In the genomic region with DNA sequence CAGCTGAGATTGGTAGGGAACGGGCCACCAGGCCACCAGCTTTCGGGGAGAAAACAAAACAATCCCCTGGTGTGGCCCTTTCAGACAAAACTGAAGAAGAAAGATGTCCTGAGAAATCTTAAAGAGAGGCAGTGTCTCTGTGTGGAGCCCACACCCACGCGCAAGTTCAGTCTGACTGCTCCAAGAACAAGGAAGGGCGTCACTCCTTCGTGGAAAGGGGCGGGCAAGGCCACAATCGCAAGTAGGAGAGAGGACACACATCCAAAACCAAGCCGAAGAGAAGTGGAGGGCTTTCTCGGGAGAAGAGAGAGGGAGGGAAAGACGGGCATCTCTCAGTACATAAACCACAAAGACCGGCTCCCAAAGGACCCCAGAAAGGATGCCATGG, we compare ENCODE assay signal across 8 mouse cellular contexts. TPM values are rescaled to one million over a fixed set of nuclear protein-coding genes. Genes with fewer than 3 reads are reported as not detected.
DNase-seq lines count a peak whose midpoint lies in the region; ATAC-seq lines count a peak whose summit lies in the region.

No protein-coding gene starts in this region.

- 17% methylated on average over 12 of the region's 12 CpGs for WGBS in kidney, embryonic 15.5 days
- 21% methylated on average over 12 of the region's 12 CpGs for WGBS in embryonic facial prominence, embryonic 13.5 days
- WGBS in lung, embryonic 15.5 days, result 17% methylated on average over 12 of the region's 12 CpGs
- 18% methylated on average over 12 of the region's 12 CpGs for WGBS in stomach, embryonic 16.5 days

- H3K4me3 ChIP-seq in kidney, embryonic 15.5 days (replicated peaks), result peak overlapping the region; percentile 56
- H3K4me3 ChIP-seq in embryonic facial prominence, embryonic 13.5 days, result peak overlapping the region; percentile 57
- peak overlapping the region; percentile 50 for H3K4me3 ChIP-seq in lung, embryonic 15.5 days
- H3K4me3 ChIP-seq in stomach, embryonic 16.5 days (replicated peaks; ENCODE audit: low read length), result peak overlapping the region; percentile 59

- intact Hi-C loops in heart, postnatal 25 days (cut with DNase I), result loop anchor here (2.0 kb wide), 1 partner anchor 62 kb away; no protein-coding TSS in a partner anchor

- H3K27me3 ChIP-seq in kidney, embryonic 15.5 days, result no peaks in the 10 kb centered on the region
- H3K27me3 ChIP-seq in embryonic facial prominence, embryonic 13.5 days, result no peaks in the 10 kb centered on the region
- H3K27me3 ChIP-seq in lung, embryonic 15.5 days, result no peaks in the 10 kb centered on the region
- H3K27me3 ChIP-seq in stomach, embryonic 16.5 days (ENCODE audit: control insufficient read depth, insufficient read depth, low read length), result no peaks in the 10 kb centered on the region

- peak overlapping the region; percentile 92 for H3K4me2 ChIP-seq in kidney, embryonic 15.5 days
- H3K4me2 ChIP-seq in embryonic facial prominence, embryonic 13.5 days, result peak overlapping the region; percentile 93
- H3K4me2 ChIP-seq in lung, embryonic 15.5 days, result peak overlapping the region; percentile 86
- H3K4me2 ChIP-seq in stomach, embryonic 16.5 days (ENCODE audit: low read depth, low read length), result peak overlapping the region; percentile 93

- H3K4me1 ChIP-seq in kidney, embryonic 15.5 days, result peaks cover 63% of the 10 kb centered on the region
- peaks cover 66% of the 10 kb centered on the region for H3K4me1 ChIP-seq in embryonic facial prominence, embryonic 13.5 days
- H3K4me1 ChIP-seq in lung, embryonic 15.5 days, result peaks cover 51% of the 10 kb centered on the region
- H3K4me1 ChIP-seq in stomach, embryonic 16.5 days (ENCODE audit: control insufficient read depth, insufficient read depth, low read length), result peaks cover 42% of the 10 kb centered on the region

- H3K9me3 ChIP-seq in kidney, embryonic 15.5 days (replicated peaks), result 0 out of 2 replicates have a peak, but pooled peaks cover 3% of the 10 kb centered on the region
- no peaks in the 10 kb centered on the region for H3K9me3 ChIP-seq in embryonic facial prominence, embryonic 13.5 days
- no peaks in the 10 kb centered on the region for H3K9me3 ChIP-seq in lung, embryonic 15.5 days
- no peaks in the 10 kb centered on the region for H3K9me3 ChIP-seq in stomach, embryonic 16.5 days (replicated peaks; ENCODE audit: control insufficient read depth, low read length)

- H3K36me3 ChIP-seq in kidney, embryonic 15.5 days, result no peaks in the 10 kb centered on the region
- H3K36me3 ChIP-seq in embryonic facial prominence, embryonic 13.5 days, result no peaks in the 10 kb centered on the region
- no peaks in the 10 kb centered on the region for H3K36me3 ChIP-seq in lung, embryonic 15.5 days
- no peaks in the 10 kb centered on the region for H3K36me3 ChIP-seq in stomach, embryonic 16.5 days (ENCODE audit: control insufficient read depth, insufficient read depth, low read length)

- no peak for DNase-seq in kidney, postnatal 10 days
- DNase-seq in heart, postnatal 25 days (ENCODE audit: low spot score), result peak; percentile 74
- no peak for DNase-seq in layer of hippocampus, postnatal 14 days (ENCODE audit: low spot score in 2 of 2)
- DNase-seq in urinary bladder, postnatal 25 days (ENCODE audit: low spot score), result no peak

- H3K9ac ChIP-seq in kidney, embryonic 15.5 days, result peak overlapping the region; percentile 66
- peak overlapping the region; percentile 86 for H3K9ac ChIP-seq in embryonic facial prominence, embryonic 13.5 days
- peak overlapping the region; percentile 19; the same call in 1 of the 2 replicates for H3K9ac ChIP-seq in lung, embryonic 15.5 days
- peak overlapping the region; percentile 85 for H3K9ac ChIP-seq in stomach, embryonic 16.5 days (ENCODE audit: low read length)

- no peak for ATAC-seq in kidney, embryonic 15.5 days (replicated peaks; ENCODE audit: low FRiP score)
- ATAC-seq in embryonic facial prominence, embryonic 13.5 days (ENCODE audit: insufficient number of reproducible peaks, insufficient read depth, low FRiP score, low TSS enrichment, low read depth), result no peak
- no peak for ATAC-seq in lung, embryonic 15.5 days (ENCODE audit: borderline replicate concordance, extremely low read depth, low FRiP score, low TSS enrichment)
- no peak for ATAC-seq in stomach, embryonic 16.5 days (ENCODE audit: insufficient read depth, low FRiP score)

- peak overlapping the region; percentile 97 for H3K27ac ChIP-seq in kidney, embryonic 15.5 days
- peak overlapping the region; percentile 100 for H3K27ac ChIP-seq in embryonic facial prominence, embryonic 13.5 days
- peak overlapping the region; percentile 94 for H3K27ac ChIP-seq in lung, embryonic 15.5 days
- H3K27ac ChIP-seq in stomach, embryonic 16.5 days (ENCODE audit: low read length), result peak overlapping the region; percentile 99

RNA-seq across cellular contexts. Expression of gene Atp23, which starts 27.7 kb away (rescaled TPM):
- polyA plus RNA-seq in kidney, embryonic 15.5 days (2015; fragmentation: Nextera tagmentation; extraction: Ambion mirVana), result 18.3 and 19.5 TPM in 2 replicates
- polyA plus RNA-seq in embryonic facial prominence, embryonic 13.5 days (2015; fragmentation: Nextera tagmentation; extraction: Ambion mirVana), result 19.7 and 19.9 TPM in 2 replicates
- total RNA-seq in heart, postnatal 25 days (2021), result 1 to 10 TPM; 4.2 to 4.5 TPM
- polyA plus RNA-seq in lung, embryonic 15.5 days (2015; fragmentation: Nextera tagmentation; extraction: Ambion mirVana), result 16.2 and 18.7 TPM in 2 replicates
- polyA plus RNA-seq in stomach, embryonic 16.5 days (2015; fragmentation: Nextera tagmentation; extraction: Ambion mirVana), result 11.7 and 12.0 TPM in 2 replicates
- total RNA-seq in layer of hippocampus, postnatal 14 days (2021), result 1 to 10 TPM; 8.9 to 9.2 TPM

RNA-seq across cellular contexts. Expression of gene Ctdsp2, which starts 49.7 kb away (rescaled TPM):
- polyA plus RNA-seq in kidney, embryonic 15.5 days (2015; fragmentation: Nextera tagmentation; extraction: Ambion mirVana), result 67.5 and 73.2 TPM in 2 replicates
- polyA plus RNA-seq in embryonic facial prominence, embryonic 13.5 days (2015; fragmentation: Nextera tagmentation; extraction: Ambion mirVana), result 84.8 and 87.4 TPM in 2 replicates
- total RNA-seq in heart, postnatal 25 days (2021), result 100 to 1,000 TPM; 104 to 110 TPM
- 68.6 and 73.1 TPM in 2 replicates for polyA plus RNA-seq in lung, embryonic 15.5 days (2015; fragmentation: Nextera tagmentation; extraction: Ambion mirVana)
- polyA plus RNA-seq in stomach, embryonic 16.5 days (2015; fragmentation: Nextera tagmentation; extraction: Ambion mirVana), result 49.4 and 53.4 TPM in 2 replicates
- 10 to 100 TPM; 90.7 to 93.6 TPM for total RNA-seq in layer of hippocampus, postnatal 14 days (2021)

Comparison
In these comparisons a context has a peak if more than half of its experiments do, and no peak if none do; other contexts are left out.
1. H3K9ac ChIP-seq: peak in every context shown above with its lines; median percentile 86 in embryonic facial prominence, embryonic 13.5 days; 85 in stomach, embryonic 16.5 days; 66 in kidney, embryonic 15.5 days; 19 in lung, embryonic 15.5 days.